Mouse (Mus musculus) CH12.LX (cell line): ENCODE measurements around the gene Atp5l. TPM values are rescaled to one million over a fixed set of nuclear protein-coding genes. Genes with fewer than 3 reads are reported as not detected.
"Not testable (repeated sequence)": the region's sequence is repeated elsewhere in the genome, so short reads cannot be mapped to it uniquely, and the experiment has no call there.

Experiments
- DNase-seq: peaks from one replicate; pipeline ENCODE4 v3.0.0-alpha.2; 2013; ENCODE audit errors: extremely low read depth
- H3K27ac ChIP-seq: 2 replicates; pipeline ENCODE4 v1.5.1; 2012; ENCODE audit warnings: low read depth, mild to moderate bottlenecking, control low read depth, moderate library complexity; ENCODE audit not compliant: insufficient read depth
- H3K27me3 ChIP-seq: replicated peaks from 2 replicates; pipeline ENCODE3; 2012; ENCODE audit warnings: inconsistent platforms
- H3K36me3 ChIP-seq, 2 experiments: replicated peaks in 1 of 2; 2 replicates each; pipeline versions ENCODE3 to v1.6.1; 2012; ENCODE audit warnings: inconsistent platforms in 1 of 2, low read length in 1 of 2, mild to moderate bottlenecking in 1 of 2, mixed read lengths in 1 of 2, moderate library complexity in 1 of 2; ENCODE audit not compliant: control insufficient read depth in 1 of 2, insufficient read depth in 1 of 2
- H3K4me1 ChIP-seq, 2 experiments: 2 replicates each; pipeline ENCODE4 v1.6.1; 2012; ENCODE audit warnings: inconsistent platforms in 1 of 2, moderate library complexity in 1 of 2; ENCODE audit not compliant: insufficient read depth in 2 of 2, control insufficient read depth in 1 of 2
- H3K4me2 ChIP-seq: 2 replicates; pipeline ENCODE4 v1.6.1; 2012; ENCODE audit warnings: low read depth, mild to moderate bottlenecking, control low read depth; ENCODE audit not compliant: poor library complexity, insufficient read depth, severe bottlenecking
- H3K4me3 ChIP-seq, 3 experiments: fragments of 150-350 bp in 1 of 3; sonication (generic) in 1 of 3; replicated peaks in 1 of 3; 2 replicates each; pipeline versions ENCODE3 to v1.5.1; 2011 to 2012; ENCODE audit warnings: low read depth in 2 of 3, low read length in 2 of 3, mild to moderate bottlenecking in 2 of 3, moderate library complexity in 2 of 3, control low read depth in 1 of 3, improper control_type of control experiment in 1 of 3, inconsistent platforms in 1 of 3, mixed read lengths in 1 of 3; ENCODE audit not compliant: poor library complexity in 1 of 3
- H3K79me2 ChIP-seq: replicated peaks from 2 replicates; pipeline ENCODE4 v1.6.1; 2012; ENCODE audit warnings: mild to moderate bottlenecking, moderate library complexity; ENCODE audit not compliant: control insufficient read depth, poor library complexity, insufficient read depth, severe bottlenecking; ENCODE audit errors: extremely low read depth
- H3K9ac ChIP-seq: 2 replicates; pipeline ENCODE4 v1.6.1; 2012; ENCODE audit warnings: low read depth, mild to moderate bottlenecking, control low read depth, moderate library complexity; ENCODE audit not compliant: insufficient read depth
- H3K9me3 ChIP-seq: replicated peaks from 2 replicates; pipeline ENCODE3; 2012; ENCODE audit warnings: low read length, inconsistent platforms, mixed read lengths
- BHLHE40 ChIP-seq: IDR thresholded peaks from 2 replicates; pipeline ENCODE4 v1.6.1; 2011; ENCODE audit warnings: mild to moderate bottlenecking, low read depth, low read length, improper control_type of control experiment
- CHD1 ChIP-seq: IDR thresholded peaks from 2 replicates; pipeline ENCODE4 v1.6.1; 2012; ENCODE audit warnings: low read depth, low read length, improper control_type of control experiment, inconsistent platforms
- CHD2 ChIP-seq: IDR thresholded peaks from 2 replicates; pipeline ENCODE4 v1.6.1; 2011; ENCODE audit warnings: low read length, improper control_type of control experiment
- CTCF ChIP-seq, 2 experiments: IDR thresholded peaks in 1 of 2; conservative IDR thresholded peaks in 1 of 2; 2 replicates each; pipeline ENCODE4 v1.5.1; 2011 to 2012; ENCODE audit warnings: low read depth in 2 of 2, low read length in 2 of 2, improper control_type of control experiment in 1 of 2, inconsistent platforms in 1 of 2, mild to moderate bottlenecking in 1 of 2, moderate library complexity in 1 of 2
- E2F4 ChIP-seq: IDR thresholded peaks from 2 replicates; pipeline ENCODE4 v1.6.1; 2011; ENCODE audit warnings: low read depth, low read length, improper control_type of control experiment; ENCODE audit not compliant: insufficient replicate concordance
- ELF1 ChIP-seq: IDR thresholded peaks from 2 replicates; pipeline ENCODE4 v1.6.1; 2014; ENCODE audit warnings: low read depth, mild to moderate bottlenecking, inconsistent platforms, low read length, improper control_type of control experiment
- ETS1 ChIP-seq: conservative IDR thresholded peaks from 2 replicates; pipeline ENCODE4 v1.6.1; 2012; ENCODE audit warnings: low read depth, mild to moderate bottlenecking, inconsistent platforms, low read length, improper control_type of control experiment, moderate library complexity
- GABPA ChIP-seq: IDR thresholded peaks from 2 replicates; pipeline ENCODE4 v1.6.1; 2012; ENCODE audit warnings: low read depth, low read length, improper control_type of control experiment, inconsistent platforms; ENCODE audit not compliant: insufficient replicate concordance
- IRF4 ChIP-seq: IDR thresholded peaks from 2 replicates; pipeline ENCODE4 v1.6.1; 2014; ENCODE audit warnings: low read depth, mild to moderate bottlenecking, inconsistent platforms, low read length, improper control_type of control experiment
- JUN ChIP-seq: IDR thresholded peaks from 2 replicates; pipeline ENCODE4 v1.6.1; 2011; ENCODE audit warnings: low read depth, mild to moderate bottlenecking, low read length, improper control_type of control experiment, moderate library complexity; ENCODE audit not compliant: insufficient read depth
- JUND ChIP-seq: conservative IDR thresholded peaks from 2 replicates; pipeline ENCODE4 v1.6.1; 2011; ENCODE audit warnings: low read depth, low read length, improper control_type of control experiment
- KAT2A ChIP-seq: IDR thresholded peaks from 2 replicates; pipeline ENCODE4 v1.6.1; 2012; ENCODE audit warnings: low read length, improper control_type of control experiment, inconsistent platforms; ENCODE audit not compliant: insufficient replicate concordance
- MAFK ChIP-seq: IDR thresholded peaks from 2 replicates; pipeline ENCODE4 v1.6.1; 2011; ENCODE audit warnings: low read length, improper control_type of control experiment; ENCODE audit not compliant: insufficient replicate concordance
- MAX ChIP-seq: IDR thresholded peaks from 2 replicates; pipeline ENCODE4 v1.6.1; 2011; ENCODE audit warnings: low read length, improper control_type of control experiment
- MAZ ChIP-seq: IDR thresholded peaks from 2 replicates; pipeline ENCODE4 v1.6.1; 2012; ENCODE audit warnings: low read depth, mild to moderate bottlenecking, inconsistent platforms, low read length, improper control_type of control experiment, moderate library complexity
- MEF2A ChIP-seq: IDR thresholded peaks from 2 replicates; pipeline ENCODE4 v1.6.1; 2014; ENCODE audit warnings: low read depth, mild to moderate bottlenecking, inconsistent platforms, low read length, improper control_type of control experiment, borderline replicate concordance
- MXI1 ChIP-seq: IDR thresholded peaks from 2 replicates; pipeline ENCODE4 v1.6.1; 2011; ENCODE audit warnings: mild to moderate bottlenecking, low read depth, low read length, improper control_type of control experiment
- NELFE ChIP-seq: IDR thresholded peaks from 2 replicates; pipeline ENCODE4 v1.6.1; 2011; ENCODE audit warnings: low read depth, low read length, improper control_type of control experiment
- NRF1 ChIP-seq: IDR thresholded peaks from 2 replicates; pipeline ENCODE4 v1.6.1; 2014; ENCODE audit warnings: low read depth, mild to moderate bottlenecking, inconsistent platforms, low read length, improper control_type of control experiment, moderate library complexity
- PAX5 ChIP-seq: IDR thresholded peaks from 2 replicates; pipeline ENCODE4 v1.6.1; 2012; ENCODE audit warnings: low read length, inconsistent platforms, mixed read lengths
- POLR2AphosphoS2 ChIP-seq: IDR thresholded peaks from 2 replicates; pipeline ENCODE4 v1.6.1; 2011; ENCODE audit warnings: low read depth, low read length, improper control_type of control experiment
- RAD21 ChIP-seq: IDR thresholded peaks from 2 replicates; pipeline ENCODE4 v1.6.1; 2011; ENCODE audit warnings: low read depth, mild to moderate bottlenecking, low read length, improper control_type of control experiment, moderate library complexity
- SIN3A ChIP-seq: IDR thresholded peaks from 2 replicates; pipeline ENCODE4 v1.6.1; 2012; ENCODE audit warnings: low read length, improper control_type of control experiment, inconsistent platforms
- SMC3 ChIP-seq: IDR thresholded peaks from 2 replicates; pipeline ENCODE4 v1.6.1; 2011; ENCODE audit warnings: low read depth, low read length, improper control_type of control experiment
- TCF12 ChIP-seq: IDR thresholded peaks from 2 replicates; pipeline ENCODE4 v1.6.1; 2014; ENCODE audit warnings: low read depth, mild to moderate bottlenecking, inconsistent platforms, low read length, improper control_type of control experiment
- UBTF ChIP-seq: IDR thresholded peaks from 2 replicates; pipeline ENCODE4 v1.6.1; 2012; ENCODE audit warnings: low read depth, mild to moderate bottlenecking, inconsistent platforms, low read length, improper control_type of control experiment, moderate library complexity
- USF1 ChIP-seq: IDR thresholded peaks from 2 replicates; pipeline ENCODE4 v1.6.1; 2014; ENCODE audit warnings: low read depth, mild to moderate bottlenecking, inconsistent platforms, low read length, improper control_type of control experiment
- USF2 ChIP-seq: conservative IDR thresholded peaks from 2 replicates; pipeline ENCODE4 v1.6.1; 2011; ENCODE audit warnings: low read depth, low read length, improper control_type of control experiment
- ZC3H11A ChIP-seq: IDR thresholded peaks from 2 replicates; pipeline ENCODE4 v1.6.1; 2012; ENCODE audit warnings: low read depth, mild to moderate bottlenecking, inconsistent platforms, low read length, improper control_type of control experiment
- ZKSCAN1 ChIP-seq: IDR thresholded peaks from 2 replicates; pipeline ENCODE4 v1.6.1; 2012; ENCODE audit warnings: low read depth, inconsistent platforms, low read length, improper control_type of control experiment, borderline replicate concordance
- ZMIZ1 ChIP-seq: IDR thresholded peaks from 2 replicates; pipeline ENCODE4 v1.6.1; 2012; ENCODE audit warnings: low read depth, mild to moderate bottlenecking, inconsistent platforms, low read length, improper control_type of control experiment
- ZNF384 ChIP-seq: IDR thresholded peaks from 2 replicates; pipeline ENCODE4 v1.6.1; 2012; ENCODE audit warnings: low read depth, low read length, improper control_type of control experiment, inconsistent platforms
- dilution Hi-C: fragments of 300-500 bp; cut with MboI; formaldehyde crosslinking; loops from 2 replicates; pipeline ENCODE4 v1.14.3; 2020; ENCODE audit warnings: low sequenced_read_pairs; ENCODE audit not compliant: extremely low pct_unique_long_range_greater_than_20kb, extremely low pct_ligation_motif_present
- in situ Hi-C: fragments of 300-500 bp; cut with MboI; formaldehyde crosslinking; loops from 3 replicates; pipeline ENCODE4 v1.14.3; 2019; ENCODE audit warnings: low sequenced_read_pairs, low pct_ligation_motif_present, low pct_unique_long_range_greater_than_20kb, mixed read lengths
- polyA plus RNA-seq: library from polyadenylated mRNA; unstranded; fragments of >175 nt; gene quantifications from 2 replicates; pipeline ENCODE4 v1.2.1, GENCODE M21; 2012; ENCODE audit warnings: low read depth; ENCODE audit not compliant: insufficient read length
- total RNA-seq, 2 experiments: library from RNA; depleted of rRNA; stranded (reverse); fragments of 300-350 nt in 1 of 2; fragments of >200 nt in 1 of 2; gene quantifications; 2 replicates each; pipeline ENCODE4 v1.2.3; 2012 to 2014

Gene Atp5l
- total and polyA plus RNA-seq, 3 experiments: 277 to 720 (median 490) TPM

GRCm38 (mm10) chr9:44969450-44969849, 48.9 kb upstream of the Atp5l start:
- H3K36me3 ChIP-seq: no peaks in the 10 kb centered on the region
- TF ChIP-seq SMC3: peak; percentile 71
- TF ChIP-seq JUN: no peak
- TF ChIP-seq ZMIZ1: no peak
- no peak for TF ChIP-seq MAFK
- TF ChIP-seq ZC3H11A: peak; percentile 23; the same call in 1 of the 2 replicates
- peak; percentile 58 for TF ChIP-seq ZNF384
- TF ChIP-seq TCF12: no peak
- TF ChIP-seq NRF1: no peak
- TF ChIP-seq UBTF: no peak
- no peak for TF ChIP-seq USF2
- no peak for TF ChIP-seq GABPA
- no peak for TF ChIP-seq SIN3A
- no peak for TF ChIP-seq NELFE
- TF ChIP-seq ZKSCAN1: no peak
- no peak for TF ChIP-seq ELF1
- no peak for TF ChIP-seq JUND
- peak; percentile 65 for TF ChIP-seq RAD21
- no peak for TF ChIP-seq BHLHE40
- no peak for TF ChIP-seq KAT2A
- TF ChIP-seq CTCF (conservative IDR thresholded peaks at IDR 0.05 in 1 of 2, IDR thresholded peaks at IDR 0.05 in 1 of 2; ENCODE audit: low read depth in 2 of 2, low read length in 2 of 2): peak; percentile 13 to 71; a peak in 2 of 4 replicates
- TF ChIP-seq IRF4: no peak
- TF ChIP-seq MAZ: no peak
- no peak for TF ChIP-seq POLR2AphosphoS2
- no peak for TF ChIP-seq ETS1
- no peak for TF ChIP-seq MAX
- TF ChIP-seq E2F4: no peak
- no peak for TF ChIP-seq MEF2A
- TF ChIP-seq CHD1: no peak
- TF ChIP-seq PAX5: no peak
- TF ChIP-seq MXI1: no peak
- TF ChIP-seq CHD2: no peak
- no peak for TF ChIP-seq USF1
- no peaks in the 10 kb centered on the region for H3K9me3 ChIP-seq
- H3K4me2 ChIP-seq: no peak overlapping the region
- H3K27ac ChIP-seq: no peak overlapping the region
- dilution Hi-C loops (no loop called here), in situ Hi-C loops (no loop called here)
- peaks cover 16% of the 10 kb centered on the region for H3K27me3 ChIP-seq
- H3K4me3 ChIP-seq: no peak overlapping the region
- H3K79me2 ChIP-seq: peaks cover 9% of the 10 kb centered on the region
- H3K9ac ChIP-seq: no peak overlapping the region
- H3K4me1 ChIP-seq: peaks cover 0 to 12% of the 10 kb centered on the region in 2 experiments; a peak in 2 of 4 replicates
- no peak for DNase-seq

GRCm38 (mm10) chr9:44967763-44968162, 47.2 kb upstream of the Atp5l start:
- peaks cover 0 to 26% of the 10 kb centered on the region in 2 experiments; a peak in 2 of 4 replicates for H3K4me1 ChIP-seq
- H3K79me2 ChIP-seq: peaks cover 22% of the 10 kb centered on the region
- H3K9ac ChIP-seq, H3K27ac ChIP-seq, DNase-seq, H3K4me2 ChIP-seq, in situ Hi-C loops, H3K36me3 ChIP-seq, dilution Hi-C loops, H3K4me3 ChIP-seq, H3K9me3 ChIP-seq, H3K27me3 ChIP-seq: not testable (repeated sequence)
